ENCODE assay signal across 29 mouse cellular contexts in the genomic region with DNA sequence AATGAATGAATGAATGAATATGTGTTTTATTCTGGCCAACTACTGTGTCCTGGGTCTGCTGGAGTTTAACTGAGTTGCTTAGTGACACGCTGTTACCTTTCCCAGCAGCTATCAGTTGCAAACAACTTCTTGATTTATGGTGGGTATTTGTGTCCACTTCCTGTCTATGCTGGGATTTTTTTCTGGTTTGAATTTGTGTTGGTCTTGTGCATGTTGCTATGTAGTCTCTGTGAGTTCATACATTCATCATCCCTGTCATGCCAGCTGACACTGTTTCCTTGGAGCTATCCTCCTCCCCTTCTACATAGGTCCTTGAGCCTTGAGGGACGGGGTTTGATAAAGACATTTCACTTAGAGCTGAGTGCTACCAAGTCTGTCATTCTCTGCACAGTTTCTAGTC.
DNase-seq lines count a peak whose midpoint lies in the region; TF ChIP-seq lines count a peak whose summit lies in the region.
"Had no signal": no experiment of that assay in that cellular context is flagged by ENCODE, and none has a peak within 500 bp of the region (broad histone marks: within the 10 kb centered on the region; RNA-seq: fewer than 3 reads in every experiment).

No protein-coding gene starts in this region.

- peak; percentile 27 for DNase-seq in embryo, embryonic 10.5 days (ENCODE audit: low spot score)
- no peak for DNase-seq in embryo, embryonic 10 days (ENCODE audit: low spot score)
- DNase-seq in 3T3-L1 (ENCODE audit: low read depth, low spot score) (peak; percentile 14), A20 (ENCODE audit: low read depth, low spot score) (peak; percentile 15)
- peak; percentile 57 for DNase-seq in hindlimb bud, embryonic 11.5 days (ENCODE audit: extremely low spot score, low read depth, low spot score)
- no peak for DNase-seq in natural killer cell, adult 2 months (ENCODE audit: low spot score in 2 of 2)
- DNase-seq in cerebellum, adult 2 months, result no peak
- DNase-seq: B cell, adult 2 months; cerebellum, adult 11-12 months; cerebellum, adult 9-10 months; cerebellum, postnatal 14 days; gastrocnemius, postnatal 25 days; heart, adult 2 months; heart, postnatal 14 days; heart, postnatal 4 days; kidney, adult 18-20 months; kidney, adult 9 months had no signal

- H3K4me1 ChIP-seq in cerebellum, adult 2 months (ENCODE audit: control insufficient read depth, insufficient read depth, low read length), result no peaks in the 10 kb centered on the region
- H3K4me1 ChIP-seq: embryonic facial prominence, embryonic 13.5 days; forebrain, embryonic 15.5 days; heart, embryonic 13.5 days; hindbrain, embryonic 12.5 days; hindbrain, embryonic 15.5 days; intestine, embryonic 15.5 days had no signal

- no peak for TF ChIP-seq POLR2A in cerebellum, adult 2 months (IDR thresholded peaks at IDR 0.05; ENCODE audit: borderline replicate concordance, insufficient read depth, low read length)

- H3K27me3 ChIP-seq in cerebellum, adult 2 months (ENCODE audit: control insufficient read depth, insufficient read depth, low read length), result no peaks in the 10 kb centered on the region
- H3K27me3 ChIP-seq: CH12.LX; embryonic facial prominence, embryonic 13.5 days; forebrain, embryonic 12.5 days; forebrain, embryonic 15.5 days; heart, embryonic 13.5 days; hindbrain, embryonic 12.5 days; hindbrain, embryonic 15.5 days; intestine, embryonic 15.5 days; Patski had no signal

- TF ChIP-seq CTCF in cerebellum, adult 2 months (IDR thresholded peaks at IDR 0.05; ENCODE audit: borderline replicate concordance, insufficient read depth, low read depth, low read length), result no peak

- H3K27ac ChIP-seq in cerebellum, adult 2 months (ENCODE audit: insufficient read depth, low read length), result no peak overlapping the region
- H3K27ac ChIP-seq: embryonic facial prominence, embryonic 10.5 days; embryonic facial prominence, embryonic 13.5 days; forebrain, embryonic 12.5 days; forebrain, embryonic 15.5 days; heart, adult 2 months; heart, embryonic 10.5 days; heart, embryonic 13.5 days; hindbrain, embryonic 12.5 days; hindbrain, embryonic 15.5 days; intestine, embryonic 15.5 days had no signal

- 84% methylated on average over 2 of the region's 2 CpGs for WGBS in cerebellum, adult 2 months

- no peak overlapping the region for H3K4me3 ChIP-seq in cerebellum, adult 2 months (replicated peaks; ENCODE audit: insufficient read depth, low read depth, low read length)
- H3K4me3 ChIP-seq: embryonic facial prominence, embryonic 10.5 days; embryonic facial prominence, embryonic 13.5 days; erythroblast, embryonic 14.5 days; forebrain, embryonic 12.5 days; forebrain, embryonic 15.5 days; heart, adult 2 months; heart, embryonic 10.5 days; heart, embryonic 13.5 days; hindbrain, embryonic 12.5 days; hindbrain, embryonic 15.5 days; intestine, embryonic 15.5 days had no signal

Comparison
In these comparisons a context has a peak if more than half of its experiments do, and no peak if none do; other contexts are left out.
1. DNase-seq: peak in embryo, embryonic 10.5 days (single experiment), 3T3-L1 (single experiment), A20 (single experiment) and hindlimb bud, embryonic 11.5 days (single experiment); none in embryo, embryonic 10 days (single experiment), natural killer cell, adult 2 months (0 of 2) and cerebellum, adult 2 months (0 of 2).